Mouse (Mus musculus) ovary, adult 18-20 months (tissue): ENCODE measurements around the gene Disp1.

Experiments
- DNase-seq: peaks from one replicate; pipeline ENCODE4 v3.0.0; 2022; ENCODE audit warnings: low spot score, mixed read lengths

Disp1 gene

GRCm38 (mm10) chr1:183086843-183087242 is 134.5 kb downstream of the Disp1 start:
- DNase-seq: no peak

- no peak for DNase-seq
Observed at GRCm38 (mm10) chr1:183084085-183085050, 137.0 kb downstream of the Disp1 start.

- no peak for DNase-seq
Observed at GRCm38 (mm10) chr1:183082436-183082835, 138.9 kb downstream of the Disp1 start.

GRCm38 (mm10) chr1:183081126-183081525 is 140.2 kb downstream of the Disp1 start:
- DNase-seq: no peak

GRCm38 (mm10) chr1:183075121-183075822 is 146.1 kb downstream of the Disp1 start:
- no peak for DNase-seq

- DNase-seq: no peak
Observed at GRCm38 (mm10) chr1:183072263-183073050, 148.9 kb downstream of the Disp1 start.

- DNase-seq: no peak
Observed at GRCm38 (mm10) chr1:183069954-183070649, 151.2 kb downstream of the Disp1 start.

- no peak for DNase-seq
Observed at GRCm38 (mm10) chr1:183067807-183068206, 153.5 kb downstream of the Disp1 start.

- no peak for DNase-seq
Observed at GRCm38 (mm10) chr1:183066981-183067380, 154.3 kb downstream of the Disp1 start.

- no peak for DNase-seq
Observed at GRCm38 (mm10) chr1:183060611-183061010, 160.7 kb downstream of the Disp1 start.

GRCm38 (mm10) chr1:183056289-183056655 is 165.1 kb downstream of the Disp1 start:
- no peak for DNase-seq

GRCm38 (mm10) chr1:183055608-183056288 is 165.6 kb downstream of the Disp1 start:
- no peak for DNase-seq

GRCm38 (mm10) chr1:183052663-183053062 is 168.7 kb downstream of the Disp1 start:
- DNase-seq: no peak

- no peak for DNase-seq
Observed at GRCm38 (mm10) chr1:183049295-183049694, 172.0 kb downstream of the Disp1 start.

- no peak for DNase-seq
Observed at GRCm38 (mm10) chr1:183047913-183048523, 173.3 kb downstream of the Disp1 start.

GRCm38 (mm10) chr1:183047191-183047912 is 174.0 kb downstream of the Disp1 start:
- peak; percentile 53 for DNase-seq

- DNase-seq: no peak
Observed at GRCm38 (mm10) chr1:183046081-183046480, 175.2 kb downstream of the Disp1 start.

GRCm38 (mm10) chr1:183043161-183043812 is 178.0 kb downstream of the Disp1 start:
- no peak for DNase-seq

- no peak for DNase-seq
Observed at GRCm38 (mm10) chr1:183041703-183042102, 179.6 kb downstream of the Disp1 start.
